Mouse (Mus musculus) cortical plate, adult 2 months (tissue): ENCODE results near the gene Rsph9.

Experiments used
- CTCF ChIP-seq: fragments of 200-500 bp; IDR thresholded peaks from 2 replicates; pipeline ENCODE4 v1.5.1; 2011; ENCODE audit warnings: mild to moderate bottlenecking, control low read depth, low read length; ENCODE audit not compliant: insufficient read depth; ENCODE audit errors: extremely low read depth
- POLR2A ChIP-seq: fragments of 200-500 bp; IDR thresholded peaks from 2 replicates; pipeline ENCODE4 v1.6.1; 2011; ENCODE audit warnings: mild to moderate bottlenecking, low read length, control low read depth; ENCODE audit not compliant: insufficient read depth; ENCODE audit errors: extremely low read depth

GRCm38 (mm10) chr17:46086341-46086870 lies 57.6 kb downstream of the Rsph9 start:
- TF ChIP-seq CTCF (no peak), POLR2A (no peak)
